Mouse (Mus musculus) bone marrow, adult 2 months (tissue): Measurements from ENCODE around the gene Chil1. TPM values are rescaled to one million over a fixed set of nuclear protein-coding genes. Genes with fewer than 3 reads are reported as not detected.

Source experiments
- H3K27ac ChIP-seq: fragments of 200-500 bp; 2 replicates; pipeline ENCODE4 v1.5.1; 2012; ENCODE audit warnings: low read depth, mild to moderate bottlenecking, control low read depth, inconsistent platforms, low read length; ENCODE audit not compliant: control insufficient read depth, poor library complexity, insufficient read depth
- H3K4me1 ChIP-seq: fragments of 200-500 bp; 2 replicates; pipeline ENCODE4 v1.6.1; 2011; ENCODE audit warnings: low read length; ENCODE audit not compliant: control insufficient read depth, insufficient read depth
- H3K4me3 ChIP-seq: fragments of 200-500 bp; replicated peaks from 2 replicates; pipeline ENCODE3; 2011; ENCODE audit warnings: mild to moderate bottlenecking, low read depth, low read length, control low read depth; ENCODE audit not compliant: control insufficient read depth
- CTCF ChIP-seq: fragments of 200-500 bp; IDR thresholded peaks from 2 replicates; pipeline ENCODE4 v1.5.1; 2011; ENCODE audit warnings: low read length, control low read depth; ENCODE audit not compliant: control insufficient read depth, insufficient read depth
- POLR2A ChIP-seq: fragments of 200-500 bp; IDR thresholded peaks from 2 replicates; pipeline ENCODE4 v1.6.1; 2011; ENCODE audit warnings: low read depth, mild to moderate bottlenecking, control low read depth, low read length, borderline replicate concordance; ENCODE audit not compliant: control insufficient read depth
- WGBS: fragments of 180-500 bp; shearing (Covaris S2); methylation state at CpG from one replicate; pipeline ENCODE4 v1.1.7; 2018; 5-methylcytosine and 5-hydroxymethylcytosine counted together
- polyA plus RNA-seq: library from polyadenylated mRNA; stranded (reverse); fragments of >200 nt; gene quantifications from 2 replicates; pipeline ENCODE4 v1.2.4, GENCODE M21; 2011; ENCODE audit warnings: low replicate concordance; ENCODE audit not compliant: missing spikeins, insufficient read depth, insufficient read length

Chil1 gene
- polyA plus RNA-seq, 1 experiment, result 135 TPM

DNA sequence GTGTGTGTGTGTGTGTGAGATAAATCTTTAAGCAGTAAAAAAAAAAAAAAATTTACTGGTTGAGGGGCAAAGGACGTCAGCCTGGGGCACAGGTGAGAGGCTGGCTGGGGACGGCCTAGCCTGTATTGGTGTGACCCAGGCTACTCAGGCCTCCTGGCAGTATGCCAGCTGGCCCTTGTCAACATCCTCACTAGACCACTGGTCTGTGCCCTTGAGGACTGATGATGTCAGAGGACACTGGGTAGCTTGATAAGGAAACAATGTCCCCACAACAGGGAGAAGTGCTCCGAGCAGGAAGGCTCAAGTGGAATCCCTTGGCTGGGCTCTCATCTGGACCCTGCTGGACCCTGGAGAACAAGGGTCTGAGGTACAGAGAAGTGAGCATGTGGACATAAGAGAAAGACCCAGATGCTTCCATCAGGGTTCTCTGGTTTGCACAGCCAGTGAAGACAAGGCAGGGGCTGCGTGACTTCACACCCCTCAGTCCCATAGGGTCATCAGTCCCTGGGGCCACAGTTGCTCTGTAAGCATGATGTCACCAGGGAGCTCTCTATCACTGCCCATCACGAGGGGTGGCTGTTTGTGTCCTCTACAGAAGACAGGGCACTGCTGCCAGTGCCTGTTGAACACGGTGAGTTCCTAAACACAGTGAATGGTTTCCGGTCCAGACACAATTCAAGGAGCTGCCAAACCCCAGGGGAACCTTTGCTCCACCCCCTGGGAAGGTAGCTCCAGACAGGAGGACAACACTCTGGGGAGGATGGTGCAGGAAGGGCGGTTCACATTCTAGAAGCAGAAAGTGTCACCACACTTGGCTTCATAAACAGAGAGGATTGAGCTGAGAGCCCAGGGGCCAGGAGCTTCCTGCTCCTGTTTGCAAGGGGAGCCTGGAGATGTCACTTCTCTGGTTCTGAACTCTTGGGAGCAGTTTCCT lies 40.4 kb downstream of the Chil1 start:
- Histone ChIP-seq H3K4me3 (no peak overlapping the region), H3K27ac (no peak overlapping the region), H3K4me1 (no peaks in the 10 kb centered on the region)
- WGBS, result 52% methylated on average over 8 of the region's 8 CpGs
- no peak for TF ChIP-seq CTCF
- no peak for TF ChIP-seq POLR2A

DNA sequence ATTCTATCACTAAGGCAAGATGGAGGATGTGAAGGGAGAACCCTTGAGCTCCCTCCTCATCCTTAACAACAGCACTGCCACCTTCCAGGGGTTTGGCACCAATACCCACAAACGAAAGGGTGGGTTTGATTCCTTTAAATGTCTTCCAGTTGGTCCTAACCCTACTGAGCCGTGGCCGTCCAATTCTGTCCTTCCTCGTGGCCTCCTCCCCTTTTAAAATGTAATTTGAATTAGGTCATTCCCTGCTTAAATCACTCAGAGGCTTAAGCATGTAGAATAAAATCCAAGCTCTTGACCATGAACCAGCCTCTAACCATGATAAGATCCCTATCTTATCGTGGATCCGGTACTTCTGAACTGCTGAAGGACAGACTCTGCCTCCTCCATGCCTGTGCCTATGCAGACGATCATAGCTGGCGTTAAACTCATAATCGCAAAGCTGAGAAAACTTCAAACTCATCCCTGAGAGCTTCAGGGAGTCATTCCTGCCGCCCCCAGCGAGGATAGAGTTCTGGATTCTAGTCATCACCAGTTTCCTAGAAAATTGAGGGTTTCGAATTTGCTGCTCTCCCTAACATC lies 42.8 kb downstream of the Chil1 start:
- WGBS, result 79% methylated on average over 12 of the region's 12 CpGs
- H3K27ac ChIP-seq, result no peak overlapping the region
- H3K4me1 ChIP-seq, result no peaks in the 10 kb centered on the region
- H3K4me3 ChIP-seq, result no peak overlapping the region
- TF ChIP-seq POLR2A (no peak), CTCF (no peak)

DNA sequence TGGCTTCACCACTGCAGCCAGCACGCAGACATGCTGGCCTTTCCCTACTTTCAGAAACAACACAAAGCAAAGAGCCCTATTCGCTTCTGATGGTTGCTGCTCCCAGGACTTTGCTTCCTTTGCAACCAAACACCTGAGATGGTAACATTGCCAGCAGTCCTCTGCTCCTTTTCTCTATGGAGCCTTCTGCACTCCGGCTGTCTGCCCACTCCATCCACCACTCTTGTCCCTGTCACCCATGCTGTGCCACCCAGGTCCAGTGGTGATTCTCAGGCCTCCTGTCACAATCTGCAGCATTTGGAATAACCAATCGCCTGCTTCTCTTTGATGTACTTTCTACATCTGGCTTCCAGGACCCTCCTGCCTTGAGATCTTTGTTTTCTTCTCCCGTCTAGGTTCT lies 43.4 kb downstream of the Chil1 start:
- TF ChIP-seq CTCF, result no peak
- no peak for TF ChIP-seq POLR2A
- Histone ChIP-seq H3K4me3 (no peak overlapping the region), H3K27ac (no peak overlapping the region), H3K4me1 (no peaks in the 10 kb centered on the region)
- WGBS, result 85% methylated on average over 5 of the region's 5 CpGs

DNA sequence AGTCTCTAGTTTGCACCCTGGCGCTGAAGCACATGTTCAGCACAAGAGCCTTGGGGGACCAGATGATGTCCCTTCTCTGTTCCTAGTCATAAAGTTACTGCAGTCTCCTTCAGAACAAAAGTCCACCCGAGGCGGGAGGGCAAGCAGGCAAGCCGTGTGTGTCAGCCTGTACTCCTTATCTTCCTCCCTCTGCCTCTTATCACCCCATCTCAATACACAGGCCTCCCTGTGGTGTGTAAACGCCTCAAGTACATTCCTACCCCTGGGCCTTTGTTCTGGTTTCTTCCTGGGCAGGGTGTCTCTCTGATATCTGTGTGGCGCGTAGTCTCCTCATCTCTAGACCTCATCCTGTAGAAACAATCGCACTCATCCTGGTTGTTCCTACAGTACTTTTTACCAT lies 44.8 kb downstream of the Chil1 start:
- WGBS, result 59% methylated on average over 8 of the region's 8 CpGs
- no peaks in the 10 kb centered on the region for H3K4me1 ChIP-seq
- H3K27ac ChIP-seq, result no peak overlapping the region
- TF ChIP-seq CTCF (no peak), POLR2A (no peak)
- H3K4me3 ChIP-seq, result no peak overlapping the region

DNA sequence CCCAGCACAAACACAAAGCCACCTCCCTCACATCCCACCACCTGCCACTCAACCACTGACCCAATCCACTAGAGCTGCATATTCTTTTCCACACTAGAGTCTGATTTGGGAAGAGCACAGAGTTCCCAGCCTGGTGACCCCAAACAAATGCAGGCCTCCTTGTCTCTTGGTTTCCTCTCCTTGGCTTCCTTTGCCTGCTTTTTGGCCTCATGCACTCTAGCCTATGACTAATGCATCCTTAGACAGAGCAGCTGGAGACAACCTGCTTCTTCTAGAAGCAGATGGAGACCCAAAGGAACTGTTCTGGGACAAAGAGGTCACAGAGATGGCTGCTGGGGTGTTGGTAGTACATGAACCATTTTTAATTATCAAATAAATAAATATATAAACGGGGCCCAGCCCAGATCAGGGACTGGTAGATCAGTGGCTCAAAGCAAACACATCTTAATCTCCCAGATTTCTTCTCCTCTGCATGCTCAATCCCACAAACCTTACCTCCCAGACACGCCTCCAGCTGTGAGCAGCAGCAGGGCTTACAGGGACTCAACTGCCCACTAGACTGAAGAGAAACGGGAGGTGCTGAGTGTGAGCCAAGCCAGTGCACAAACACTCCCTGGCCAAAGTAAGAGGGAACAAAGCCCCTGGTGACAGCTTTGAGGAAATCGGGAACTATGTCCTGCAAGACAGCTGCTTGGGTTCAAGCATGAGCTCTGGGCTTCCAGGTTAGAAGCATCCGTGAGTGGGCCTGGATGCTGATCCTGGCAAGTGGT lies 48.0 kb downstream of the Chil1 start:
- no peak for TF ChIP-seq CTCF
- no peak for TF ChIP-seq POLR2A
- no peaks in the 10 kb centered on the region for H3K4me1 ChIP-seq
- no peak overlapping the region for H3K27ac ChIP-seq
- H3K4me3 ChIP-seq, result no peak overlapping the region
- 76% methylated on average over 5 of the region's 5 CpGs for WGBS

DNA sequence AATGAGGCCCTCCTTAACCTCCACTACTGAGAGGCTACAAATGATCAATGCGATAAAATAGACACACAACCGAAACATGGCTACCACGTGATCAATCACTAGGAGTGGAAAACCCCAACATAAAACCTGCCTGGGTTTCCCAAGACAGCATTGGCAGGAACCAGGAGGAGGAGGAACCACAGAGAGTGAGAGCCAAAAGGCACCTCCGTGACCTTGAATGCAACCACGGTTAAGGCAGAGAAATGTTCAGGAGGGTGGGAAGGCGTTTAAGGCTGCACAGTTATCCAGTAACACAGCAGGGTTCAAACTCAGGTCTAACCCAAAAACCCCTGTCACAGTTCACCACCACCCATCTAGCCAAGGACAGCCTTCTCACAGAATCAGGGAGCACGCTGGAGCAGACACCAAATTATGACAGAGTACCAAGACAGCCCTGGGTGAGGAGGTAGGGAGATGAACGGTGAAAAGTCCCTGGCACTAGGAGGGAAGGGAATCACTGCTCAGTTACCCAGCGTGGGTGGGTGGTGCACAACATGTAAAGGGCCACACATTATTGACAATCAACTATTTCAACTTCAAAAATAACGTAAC lies 48.8 kb downstream of the Chil1 start:
- Histone ChIP-seq H3K27ac (no peak overlapping the region), H3K4me1 (no peaks in the 10 kb centered on the region), H3K4me3 (no peak overlapping the region)
- WGBS, result 78% methylated on average over 10 of the region's 10 CpGs
- no peak for TF ChIP-seq POLR2A
- TF ChIP-seq CTCF, result no peak

DNA sequence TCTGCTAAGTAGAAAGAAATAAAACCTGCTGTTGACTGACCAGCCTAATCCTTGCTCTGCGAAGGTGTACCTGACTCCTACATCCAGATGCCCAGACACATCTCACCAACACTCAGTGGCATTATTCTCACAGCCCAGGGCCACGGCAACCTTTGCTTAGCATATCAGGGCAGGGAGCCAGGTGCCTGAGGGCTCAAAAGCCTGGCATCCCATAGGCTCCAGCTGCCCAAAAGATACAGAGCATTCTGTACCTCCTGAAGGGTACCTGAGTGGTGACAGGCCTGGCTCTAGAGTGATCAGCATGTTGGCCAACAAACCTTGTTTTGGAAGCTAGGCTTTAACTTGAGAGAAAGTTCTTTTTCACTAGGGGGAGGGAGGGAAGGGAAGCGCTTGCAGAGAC lies 49.3 kb downstream of the Chil1 start:
- Histone ChIP-seq H3K4me1 (no peaks in the 10 kb centered on the region), H3K27ac (no peak overlapping the region), H3K4me3 (no peak overlapping the region)
- 74% methylated on average over 3 of the region's 3 CpGs for WGBS
- no peak for TF ChIP-seq CTCF
- TF ChIP-seq POLR2A, result no peak

DNA sequence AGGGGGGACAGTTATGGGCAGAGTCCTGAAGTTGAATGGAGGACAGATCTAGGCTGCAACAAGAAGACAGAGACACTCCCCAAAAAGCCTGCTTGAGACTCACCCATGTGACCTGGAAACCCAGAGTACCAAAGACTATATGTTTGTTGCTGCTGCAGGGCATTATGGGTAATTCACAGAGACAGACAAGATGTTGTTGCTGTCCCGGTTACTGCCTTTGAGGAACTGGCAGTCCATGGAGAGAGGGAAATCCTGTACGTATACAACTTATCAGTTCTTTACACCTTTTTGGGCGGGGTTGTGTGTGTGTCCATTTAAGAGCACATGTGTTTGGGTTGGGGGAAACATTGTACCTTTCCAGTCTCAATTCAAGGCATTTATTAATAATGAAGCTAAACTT lies 49.7 kb downstream of the Chil1 start:
- TF ChIP-seq POLR2A (no peak), CTCF (no peak)
- Histone ChIP-seq H3K27ac (no peak overlapping the region), H3K4me1 (no peaks in the 10 kb centered on the region), H3K4me3 (no peak overlapping the region)
- 54% methylated on average over 3 of the region's 3 CpGs for WGBS
